Mouse (Mus musculus): ENCODE measurements around the gene Rps6. TPM values are rescaled to one million over a fixed set of nuclear protein-coding genes. Genes with fewer than 3 reads are reported as not detected.

The Rps6 gene
- polyA plus RNA-seq, 1 experiment: 2,131 TPM

DNA sequence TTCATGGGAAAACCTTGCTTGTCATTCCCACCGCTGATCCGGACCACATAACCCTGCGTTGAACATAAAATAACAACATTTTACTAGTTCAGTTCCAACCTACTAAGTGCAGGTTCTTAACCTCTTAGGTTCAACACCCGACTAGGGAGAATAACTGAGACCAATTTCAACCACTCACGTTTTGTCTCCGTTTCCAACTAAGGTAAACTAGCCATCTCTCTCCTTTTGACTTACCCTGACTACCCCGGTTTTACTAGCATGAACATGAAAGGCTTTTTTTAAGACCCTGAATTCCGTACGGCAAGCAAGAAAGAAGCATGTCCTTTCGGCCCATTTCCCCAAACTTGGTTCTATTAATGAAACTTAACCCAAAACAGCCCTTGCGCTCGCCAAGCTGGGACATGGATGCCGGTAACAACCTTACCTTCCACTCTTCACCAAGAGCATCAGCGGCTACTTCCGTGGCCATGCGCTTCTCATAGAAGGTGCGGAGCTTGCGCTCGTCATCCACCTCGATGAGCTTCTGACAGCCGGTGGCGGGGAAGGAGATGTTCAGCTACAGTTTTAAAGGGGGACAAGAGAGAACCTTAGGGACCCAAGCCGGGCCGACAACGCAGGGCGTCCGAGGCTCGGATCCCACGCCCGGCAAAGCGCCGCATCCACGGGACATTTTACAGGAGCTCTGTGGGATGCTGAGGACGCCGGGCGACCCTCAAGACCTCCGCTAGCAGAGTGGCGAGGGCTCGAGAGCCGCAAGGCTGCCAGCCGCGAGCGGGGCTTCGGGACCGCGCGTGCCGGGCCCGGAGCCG, 704 bp downstream of the Rps6 start:
- Histone ChIP-seq H3ac (ENCODE audit: control insufficient read depth, insufficient read length) (peak overlapping the region; percentile 32), H3K4me3 (peak overlapping the region; percentile 74), H3K27me3 (ENCODE audit: control insufficient read depth, insufficient read depth, insufficient read length) (no peaks in the 10 kb centered on the region), H3K79me2 (ENCODE audit: control insufficient read depth, insufficient read depth) (peaks cover 23% of the 10 kb centered on the region), H3K36me3 (ENCODE audit: control insufficient read depth, insufficient read depth) (peaks cover 24% of the 10 kb centered on the region), H3K4me2 (ENCODE audit: low read depth) (peak overlapping the region; percentile 66)
- TF ChIP-seq MAX (IDR thresholded peaks at IDR 0.05; ENCODE audit: low read depth) (no peak), USF1 (IDR thresholded peaks at IDR 0.05; ENCODE audit: low read depth) (no peak), SRF (IDR thresholded peaks at IDR 0.05; ENCODE audit: control insufficient read depth, insufficient read length, low read depth) (no peak), POLR2AphosphoS2 (IDR thresholded peaks at IDR 0.05; ENCODE audit: insufficient read length, low read depth) (no peak), E2F4 (IDR thresholded peaks at IDR 0.05; ENCODE audit: insufficient read depth) (no peak), CEBPB (IDR thresholded peaks at IDR 0.05; ENCODE audit: insufficient read depth, poor library complexity, severe bottlenecking) (no peak), MYOG (IDR thresholded peaks at IDR 0.05; ENCODE audit: control insufficient read depth in 1 of 3, insufficient read depth in 1 of 3, insufficient read length in 2 of 3, low read depth in 2 of 3) (no peak), REST (IDR thresholded peaks at IDR 0.05; ENCODE audit: insufficient read depth, insufficient read length) (no peak), POLR2A (IDR thresholded peaks at IDR 0.05; ENCODE audit: insufficient read length, low read depth) (no peak), MYOD1 (IDR thresholded peaks at IDR 0.05; ENCODE audit: control insufficient read depth in 1 of 3, insufficient read length in 2 of 3, low read depth in 2 of 3) (no peak), TCF3 (IDR thresholded peaks at IDR 0.05; ENCODE audit: insufficient read length, low read depth) (no peak), TCF12 (IDR thresholded peaks at IDR 0.05; ENCODE audit: insufficient read depth, poor library complexity, severe bottlenecking) (no peak)

- Histone ChIP-seq H3K4me2 (ENCODE audit: low read depth) (no peak overlapping the region), H3K27me3 (ENCODE audit: control insufficient read depth, insufficient read depth, insufficient read length) (no peaks in the 10 kb centered on the region), H3K4me3 (no peak overlapping the region), H3K79me2 (ENCODE audit: control insufficient read depth, insufficient read depth) (peaks cover 23% of the 10 kb centered on the region), H3K36me3 (ENCODE audit: control insufficient read depth, insufficient read depth) (peaks cover 24% of the 10 kb centered on the region), H3ac (ENCODE audit: control insufficient read depth, insufficient read length) (no peak overlapping the region)
- no peak for TF ChIP-seq POLR2A (IDR thresholded peaks at IDR 0.05; ENCODE audit: insufficient read length, low read depth)
- peak; percentile 50 for TF ChIP-seq POLR2AphosphoS2 (IDR thresholded peaks at IDR 0.05; ENCODE audit: insufficient read length, low read depth)
- no peak for TF ChIP-seq MYOD1 (IDR thresholded peaks at IDR 0.05; ENCODE audit: control insufficient read depth in 1 of 3, insufficient read length in 2 of 3, low read depth in 2 of 3)
Observed at GRCm38 (mm10) chr4:86852813-86853590, 4.2 kb downstream of the Rps6 start.

DNA sequence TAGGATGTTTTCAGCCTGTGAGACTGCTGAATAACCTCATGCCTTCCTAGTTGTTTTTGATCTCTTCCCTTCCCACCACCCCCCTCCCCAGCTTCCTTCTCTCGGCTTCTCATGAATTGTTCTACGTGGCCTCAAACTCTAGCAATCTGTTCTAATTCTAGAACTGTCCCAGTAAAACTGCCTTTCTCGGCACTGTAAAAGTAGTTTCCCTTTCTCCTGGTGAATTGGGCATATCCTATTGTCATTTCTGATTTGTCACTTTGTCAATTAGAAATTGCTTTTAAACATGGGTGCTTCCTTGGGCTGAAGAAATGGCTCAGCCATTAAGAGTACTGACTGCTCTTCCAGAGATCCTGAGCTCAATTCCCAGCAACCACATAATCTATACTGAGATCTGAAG, 5.2 kb downstream of the Rps6 start:
- Histone ChIP-seq H3K79me2 (ENCODE audit: control insufficient read depth, insufficient read depth) (peaks cover 22% of the 10 kb centered on the region), H3K4me2 (ENCODE audit: low read depth) (no peak overlapping the region), H3K36me3 (ENCODE audit: control insufficient read depth, insufficient read depth) (peaks cover 24% of the 10 kb centered on the region), H3K27me3 (ENCODE audit: control insufficient read depth, insufficient read depth, insufficient read length) (no peaks in the 10 kb centered on the region), H3K4me3 (no peak overlapping the region), H3ac (ENCODE audit: control insufficient read depth, insufficient read length) (no peak overlapping the region)
- TF ChIP-seq SRF (IDR thresholded peaks at IDR 0.05; ENCODE audit: control insufficient read depth, insufficient read length, low read depth): no peak
- no peak for TF ChIP-seq REST (IDR thresholded peaks at IDR 0.05; ENCODE audit: insufficient read depth, insufficient read length)
- no peak for TF ChIP-seq POLR2AphosphoS2 (IDR thresholded peaks at IDR 0.05; ENCODE audit: insufficient read length, low read depth)
- TF ChIP-seq TCF3 (IDR thresholded peaks at IDR 0.05; ENCODE audit: insufficient read length, low read depth): no peak
- TF ChIP-seq CEBPB (IDR thresholded peaks at IDR 0.05; ENCODE audit: insufficient read depth, poor library complexity, severe bottlenecking): no peak
- TF ChIP-seq E2F4 (IDR thresholded peaks at IDR 0.05; ENCODE audit: insufficient read depth): no peak
- no peak for TF ChIP-seq POLR2A (IDR thresholded peaks at IDR 0.05; ENCODE audit: insufficient read length, low read depth)
- no peak for TF ChIP-seq USF1 (IDR thresholded peaks at IDR 0.05; ENCODE audit: low read depth)
- no peak for TF ChIP-seq MAX (IDR thresholded peaks at IDR 0.05; ENCODE audit: low read depth)
- TF ChIP-seq MYOD1 (IDR thresholded peaks at IDR 0.05; ENCODE audit: control insufficient read depth in 1 of 3, insufficient read length in 2 of 3, low read depth in 2 of 3): no peak

DNA sequence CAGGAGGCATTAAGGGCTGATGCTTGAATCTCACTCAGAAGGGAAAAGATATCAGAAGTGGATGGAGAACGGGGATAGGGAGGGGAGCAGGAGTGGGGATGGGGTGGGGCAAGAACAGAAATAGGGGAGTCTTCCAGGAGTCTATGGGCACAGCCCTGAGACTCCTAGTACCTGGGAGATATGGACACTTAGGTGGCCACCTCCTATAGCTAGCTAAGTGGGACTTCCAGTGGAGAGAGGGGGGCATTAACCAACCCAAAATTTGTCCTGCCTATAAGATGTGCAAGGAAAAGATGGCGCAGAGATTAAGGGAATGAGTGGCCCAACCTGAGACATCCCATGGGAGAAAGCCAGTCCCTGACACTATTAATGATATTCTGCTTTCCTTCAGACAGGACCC, 5.9 kb downstream of the Rps6 start:
- Histone ChIP-seq H3ac (ENCODE audit: control insufficient read depth, insufficient read length) (no peak overlapping the region), H3K4me2 (ENCODE audit: low read depth) (no peak overlapping the region), H3K27me3 (ENCODE audit: control insufficient read depth, insufficient read depth, insufficient read length) (no peaks in the 10 kb centered on the region), H3K79me2 (ENCODE audit: control insufficient read depth, insufficient read depth) (peaks cover 15% of the 10 kb centered on the region), H3K4me3 (no peak overlapping the region), H3K36me3 (ENCODE audit: control insufficient read depth, insufficient read depth) (peaks cover 24% of the 10 kb centered on the region)
- TF ChIP-seq CEBPB (IDR thresholded peaks at IDR 0.05; ENCODE audit: insufficient read depth, poor library complexity, severe bottlenecking) (no peak), POLR2A (IDR thresholded peaks at IDR 0.05; ENCODE audit: insufficient read length, low read depth) (no peak), SRF (IDR thresholded peaks at IDR 0.05; ENCODE audit: control insufficient read depth, insufficient read length, low read depth) (no peak), USF1 (IDR thresholded peaks at IDR 0.05; ENCODE audit: low read depth) (no peak), MAX (IDR thresholded peaks at IDR 0.05; ENCODE audit: low read depth) (no peak), TCF12 (IDR thresholded peaks at IDR 0.05; ENCODE audit: insufficient read depth, poor library complexity, severe bottlenecking) (no peak), REST (IDR thresholded peaks at IDR 0.05; ENCODE audit: insufficient read depth, insufficient read length) (no peak), POLR2AphosphoS2 (IDR thresholded peaks at IDR 0.05; ENCODE audit: insufficient read length, low read depth) (no peak), E2F4 (IDR thresholded peaks at IDR 0.05; ENCODE audit: insufficient read depth) (no peak), MYOD1 (IDR thresholded peaks at IDR 0.05; ENCODE audit: control insufficient read depth in 1 of 3, insufficient read length in 2 of 3, low read depth in 2 of 3) (no peak)
